Mouse (Mus musculus) CD4-positive, CD25-positive, alpha-beta regulatory T cell, adult 2 months (primary cell): Measurements from ENCODE around the gene Rps18.
"Not testable (repeated sequence)": the region's sequence is repeated elsewhere in the genome, so short reads cannot be mapped to it uniquely, and the experiment has no call there.

Experiments
- DNase-seq: peaks from one replicate; pipeline ENCODE4 v3.0.0-alpha.2; 2012; ENCODE audit warnings: low read depth, low spot score

The Rps18 gene

GRCm38 (mm10) chr17:33968927-33969326, 13.1 kb upstream of the Rps18 start:
- peak; percentile 87 for DNase-seq

- peak; percentile 92 for DNase-seq
Measured at GRCm38 (mm10) chr17:33968489-33968888, 12.7 kb upstream of the Rps18 start.

DNA sequence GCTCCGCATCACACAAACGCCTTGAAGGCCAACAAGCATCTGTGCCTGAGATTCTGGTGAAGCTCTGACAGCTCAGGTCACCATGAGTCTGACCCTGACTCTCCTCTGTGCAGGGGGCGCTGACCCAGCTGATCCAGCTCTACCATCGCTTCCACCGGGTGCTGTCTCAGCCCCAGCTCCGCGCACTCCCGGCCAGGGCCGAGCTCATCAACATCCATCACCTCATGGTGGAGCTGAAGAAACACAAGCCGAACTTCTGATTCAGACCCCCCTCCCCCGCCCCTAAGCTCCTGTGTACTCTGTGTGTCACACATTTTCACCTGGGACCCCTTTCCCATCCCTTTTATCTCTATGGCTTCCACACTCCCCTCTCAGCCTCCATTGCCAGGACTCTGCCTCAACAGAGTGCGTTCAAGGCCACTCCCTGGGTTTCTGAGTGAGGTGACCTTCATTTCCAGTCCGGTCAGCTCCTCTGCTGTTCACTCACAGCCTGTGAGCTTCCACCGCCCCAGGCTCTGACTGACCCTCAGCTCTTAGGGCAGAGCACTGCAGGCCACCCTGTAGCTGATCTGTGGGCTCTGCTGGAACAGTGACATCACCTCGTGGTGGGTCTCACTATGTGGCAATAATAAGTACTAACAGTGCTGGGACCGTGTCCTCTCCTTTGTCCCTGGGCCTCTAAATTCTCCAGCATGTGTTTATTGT, 10.2 kb upstream of the Rps18 start:
- DNase-seq, result no peak

- DNase-seq, result no peak
Measured at GRCm38 (mm10) chr17:33965082-33965845, 9.5 kb upstream of the Rps18 start.

DNA sequence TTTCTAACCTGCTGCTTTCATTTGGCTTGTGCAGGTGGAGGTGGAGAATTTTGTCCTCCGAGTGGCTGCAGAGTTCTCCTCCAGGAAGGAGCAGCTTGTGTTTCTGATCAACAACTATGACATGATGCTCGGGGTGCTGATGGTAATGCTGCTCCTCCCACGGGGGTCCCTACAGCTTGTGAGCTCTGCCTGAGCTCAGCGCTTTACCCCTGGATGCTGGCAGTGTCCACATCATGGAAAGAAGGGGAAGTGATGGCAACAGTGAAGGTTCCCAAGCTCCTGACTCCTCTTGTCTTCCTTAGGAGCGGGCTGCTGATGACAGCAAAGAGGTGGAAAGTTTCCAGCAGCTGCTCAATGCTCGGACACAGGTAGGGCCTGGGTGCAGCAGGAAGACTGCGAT, 7.1 kb upstream of the Rps18 start:
- no peak for DNase-seq

- DNase-seq, result no peak
Measured at GRCm38 (mm10) chr17:33959948-33960347, 4.1 kb upstream of the Rps18 start.

DNA sequence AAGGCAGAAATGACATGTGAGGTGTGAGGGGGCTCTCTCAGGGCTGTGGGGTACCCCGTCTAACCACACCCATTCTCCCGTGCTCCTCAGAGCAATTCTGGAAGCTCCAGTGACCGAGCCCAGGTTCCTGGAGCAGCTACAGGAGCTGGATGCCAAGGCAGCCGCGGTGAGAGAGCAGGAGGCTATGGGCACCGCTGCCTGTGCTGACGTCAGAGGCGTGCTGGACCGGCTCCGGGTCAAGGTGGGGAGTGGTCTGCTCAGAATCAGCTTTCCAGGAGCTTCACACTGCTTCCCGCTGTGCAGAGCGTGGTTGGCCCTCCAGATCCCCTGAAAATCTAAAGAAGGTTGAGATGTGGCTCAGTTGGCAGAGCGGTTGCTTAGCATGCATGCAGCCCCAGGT, 3.3 kb upstream of the Rps18 start:
- no peak for DNase-seq

DNA sequence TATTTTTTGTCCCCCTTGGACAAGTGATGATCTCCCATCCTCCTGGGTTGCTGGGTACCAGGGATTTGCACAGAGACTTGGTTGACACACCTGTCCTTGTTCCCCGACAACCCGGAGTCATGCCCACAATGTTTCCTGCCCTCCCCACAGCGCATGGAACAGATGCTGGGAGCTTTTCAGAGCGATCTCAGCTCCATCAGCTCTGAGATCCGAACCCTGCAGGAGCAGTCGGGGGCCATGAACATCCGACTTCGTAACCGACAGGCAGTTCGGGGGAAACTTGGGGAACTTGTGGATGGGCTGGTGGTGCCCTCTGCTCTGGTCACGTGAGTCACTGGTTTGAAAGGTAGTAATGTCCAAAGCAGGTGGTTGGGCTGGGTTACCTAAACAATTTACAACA, 2.6 kb upstream of the Rps18 start:
- no peak for DNase-seq

- peak; percentile 25 for DNase-seq
Measured at GRCm38 (mm10) chr17:33957493-33957892, 1.7 kb upstream of the Rps18 start.

GRCm38 (mm10) chr17:33956336-33956735, 535 bp upstream of the Rps18 start:
- no peak for DNase-seq

- DNase-seq, result no peak
Measured at GRCm38 (mm10) chr17:33954646-33955554, 901 bp downstream of the Rps18 start.

DNA sequence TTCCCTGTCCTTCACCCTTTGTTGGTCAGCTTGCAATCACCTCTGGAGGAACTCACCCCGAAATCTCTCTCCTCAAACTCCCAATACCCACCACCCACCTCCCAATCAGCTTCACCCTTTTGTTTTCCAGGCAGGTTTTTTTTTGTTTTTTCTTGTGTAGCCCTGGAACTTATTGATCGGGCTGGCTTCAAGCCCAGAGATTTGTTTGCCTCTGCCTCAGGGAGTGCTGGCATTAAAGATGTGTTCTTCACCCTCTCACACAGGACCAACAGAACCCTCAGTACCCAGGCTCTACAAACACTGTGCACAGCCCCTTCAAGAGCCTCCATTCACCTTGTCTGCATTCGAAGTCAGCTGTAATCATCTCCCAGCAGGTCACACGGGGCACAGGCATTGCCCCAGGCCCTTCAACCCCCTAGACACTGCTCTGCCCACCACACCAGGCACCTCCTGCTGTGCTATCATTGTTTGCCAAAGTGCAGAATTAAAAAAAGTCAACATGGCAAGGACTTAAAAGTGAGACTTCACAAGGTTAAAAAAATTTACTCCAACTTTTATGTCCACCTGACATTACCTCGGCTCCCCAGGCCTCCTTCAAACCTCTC, 1.7 kb downstream of the Rps18 start:
- no peak for DNase-seq

- no peak for DNase-seq
Measured at GRCm38 (mm10) chr17:33953310-33953709, 2.5 kb downstream of the Rps18 start.

DNA sequence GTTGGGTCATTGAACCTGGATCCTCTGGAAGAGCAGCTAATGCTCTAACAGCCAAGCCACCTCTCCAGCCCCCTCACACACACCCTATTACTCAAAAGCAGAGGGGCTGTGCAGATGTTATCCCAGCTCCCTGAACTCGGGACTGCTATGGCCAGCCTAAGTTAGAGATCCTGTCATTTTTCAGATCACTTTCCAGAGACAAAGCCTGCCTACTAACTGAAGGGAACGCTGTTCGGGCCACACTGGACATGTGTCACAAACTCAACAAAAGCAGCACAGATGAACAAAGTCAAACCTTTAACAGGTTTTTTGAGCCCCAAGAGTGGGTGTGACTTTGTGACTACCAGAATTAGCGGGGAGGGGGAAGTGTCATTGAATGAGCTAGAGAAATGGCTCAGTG, 2.9 kb downstream of the Rps18 start:
- DNase-seq, result no peak

- DNase-seq, result not testable (repeated sequence)
Measured at GRCm38 (mm10) chr17:33952015-33952414, 3.8 kb downstream of the Rps18 start.

DNA sequence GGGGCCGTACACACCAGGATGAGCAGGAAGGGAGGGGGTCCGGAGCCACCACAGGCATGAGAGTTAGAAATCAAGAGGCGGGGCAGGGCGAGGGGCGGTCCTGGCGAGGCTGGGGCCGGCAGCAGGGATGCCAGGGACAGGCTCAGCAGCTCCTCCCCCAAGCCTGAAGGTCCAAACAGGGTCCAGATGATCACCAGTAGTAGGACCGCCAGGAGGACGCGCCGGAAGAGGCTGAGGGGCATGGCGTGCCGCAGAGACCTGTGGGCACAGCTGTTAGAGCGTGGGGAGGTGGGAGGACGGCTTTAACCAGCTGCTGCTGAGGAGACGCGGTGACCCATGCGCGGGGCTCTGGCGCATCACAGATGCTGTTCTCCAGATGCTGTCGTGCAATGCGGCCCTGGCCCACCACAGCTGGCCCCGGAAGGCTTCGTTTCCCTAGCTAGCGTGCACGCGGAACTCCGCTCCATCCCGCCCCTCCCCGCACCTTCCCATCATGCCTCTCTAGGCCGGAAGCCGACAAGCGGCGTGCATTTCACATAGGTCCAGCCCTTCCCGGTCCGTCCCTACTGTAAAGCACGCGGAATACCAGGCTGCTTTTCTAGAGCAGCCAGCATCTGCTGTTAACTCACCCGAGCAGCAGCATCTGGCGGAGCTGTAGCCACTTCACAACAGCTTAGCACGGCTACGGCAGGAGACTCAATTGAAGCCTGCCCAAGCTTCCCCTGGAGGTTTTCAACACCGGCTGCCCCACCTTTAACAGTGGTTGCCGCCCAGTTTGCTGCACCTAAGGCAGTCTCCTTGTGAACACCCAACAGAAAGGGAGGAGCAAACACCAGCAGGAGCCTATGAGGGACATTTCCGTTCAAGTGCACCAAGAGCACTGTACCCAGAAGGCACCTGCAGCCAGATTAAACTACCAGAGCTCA, 4.5 kb downstream of the Rps18 start, which contains the start of gene B3galt4:
TSS of gene B3galt4 (minus strand) at position 468 of the 926 bp plus-strand sequence.
- peak; percentile 87 for DNase-seq

GRCm38 (mm10) chr17:33950131-33950625, 5.6 kb downstream of the Rps18 start:
- no peak for DNase-seq

GRCm38 (mm10) chr17:33948905-33949537, 6.8 kb downstream of the Rps18 start:
- DNase-seq, result no peak

DNA sequence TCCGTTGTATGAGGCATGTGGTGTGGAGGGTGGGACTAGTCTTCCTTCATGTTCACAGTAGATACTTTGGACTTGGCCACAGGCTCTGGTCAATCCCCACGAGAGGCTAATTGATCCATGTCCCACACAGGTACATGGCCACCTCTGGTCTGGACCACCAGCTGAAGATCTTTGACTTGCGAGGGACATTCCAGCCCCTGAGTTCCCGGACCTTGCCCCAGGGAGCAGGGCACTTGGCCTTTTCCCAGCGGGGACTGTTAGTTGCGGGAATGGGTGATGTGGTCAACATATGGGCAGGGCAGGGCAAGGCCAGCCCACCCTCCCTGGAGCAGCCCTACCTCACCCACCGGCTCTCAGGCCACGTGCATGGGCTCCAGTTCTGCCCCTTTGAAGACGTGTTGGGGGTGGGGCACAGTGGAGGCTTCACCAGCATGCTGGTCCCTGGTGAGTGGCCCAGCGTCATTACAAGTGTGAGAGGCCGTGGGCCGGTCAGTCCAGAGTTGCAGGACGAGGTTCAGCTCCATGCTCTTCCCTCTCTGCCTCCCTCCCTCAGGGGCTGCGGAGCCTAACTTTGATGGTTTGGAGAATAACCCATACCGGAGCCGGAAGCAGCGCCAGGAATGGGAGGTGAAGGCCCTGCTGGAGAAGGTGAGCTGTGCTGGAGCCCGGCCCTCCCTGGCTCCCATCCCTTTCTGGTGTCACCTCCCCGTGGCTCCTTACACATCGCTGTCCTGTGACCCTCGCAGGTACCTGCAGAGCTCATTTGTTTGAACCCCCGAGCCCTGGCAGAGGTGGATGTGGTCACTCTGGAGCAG, 7.5 kb downstream of the Rps18 start:
- no peak for DNase-seq
